Mouse (Mus musculus) ES-Bruce4 (cell line): ENCODE results near the gene Ddt.

Source experiments
- EP300 ChIP-seq: IDR thresholded peaks from 2 replicates; pipeline ENCODE4 v1.6.1; 2011; ENCODE audit warnings: low read depth, low read length; ENCODE audit not compliant: insufficient read depth
- POLR2A ChIP-seq: IDR thresholded peaks from one replicate; pipeline ENCODE4 v1.8.1; 2011; ENCODE audit warnings: low read length; ENCODE audit not compliant: insufficient read depth

DNA sequence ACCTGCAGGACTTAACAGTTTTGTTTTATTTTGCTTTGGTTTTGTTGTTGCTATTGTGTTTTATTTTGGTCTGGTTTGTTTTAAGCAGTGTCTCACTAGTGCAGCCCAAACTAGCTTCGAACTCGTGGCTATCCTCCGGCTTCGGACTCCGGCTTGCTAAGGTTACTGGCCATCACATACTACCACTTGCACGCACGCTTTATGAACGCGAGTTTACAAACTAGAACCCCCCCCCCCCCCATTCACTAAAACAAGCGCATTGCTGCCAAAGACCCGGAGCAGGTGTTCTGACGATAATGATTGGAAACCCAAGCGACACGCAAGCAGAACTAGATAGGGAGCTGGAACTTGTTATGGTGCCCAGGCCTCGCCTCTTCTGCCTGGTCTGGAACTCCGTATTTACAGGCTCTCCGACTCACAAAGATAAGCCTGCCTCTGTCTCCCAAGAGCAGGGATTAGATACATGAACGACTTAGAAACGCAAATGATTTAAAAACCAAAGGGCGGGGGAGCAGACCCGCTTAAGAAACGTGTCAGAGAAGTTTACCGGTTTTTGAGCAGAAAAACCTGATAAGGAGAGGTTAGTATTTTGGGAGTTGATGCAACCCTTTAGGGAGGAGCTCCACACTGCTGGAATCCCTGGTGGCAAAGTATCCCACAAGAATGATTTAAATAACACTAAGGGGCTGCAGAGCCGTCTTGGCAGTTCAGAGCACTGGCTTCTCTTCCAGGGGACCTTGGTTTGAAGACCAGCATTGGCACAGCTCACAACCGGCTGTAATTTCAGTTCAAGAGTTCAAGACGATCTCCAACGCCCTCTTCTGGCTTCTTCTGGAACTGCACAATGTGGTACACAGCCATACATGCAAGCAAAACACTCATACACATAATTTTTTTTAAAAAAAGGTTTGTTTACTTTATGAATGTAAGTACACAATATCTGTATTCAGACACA, 8.4 kb downstream of the Ddt start:
- TF ChIP-seq EP300, result no peak
- TF ChIP-seq POLR2A, result no peak
